Mouse (Mus musculus) hindbrain, postnatal 0 days (tissue): ENCODE measurements around the gene Adam23. TPM values are rescaled to one million over a fixed set of nuclear protein-coding genes. Genes with fewer than 3 reads are reported as not detected.

ENCODE experiments used
- ATAC-seq: fragments of 200-750 bp; cut with Nextera tagmentation; 2 replicates; pipeline ENCODE4 v1.8.0; 2017; ENCODE audit warnings: mild to moderate bottlenecking, moderate TSS enrichment, moderate library complexity
- DNase-seq: peaks from one replicate; pipeline ENCODE4 v3.0.0-alpha.2; 2015; ENCODE audit warnings: low spot score
- H3K27ac ChIP-seq: fragments of 300-500 bp; sonication (generic); 2 replicates; pipeline ENCODE4 v1.5.1; 2014; ENCODE audit warnings: mild to moderate bottlenecking
- H3K27me3 ChIP-seq: fragments of 300-500 bp; sonication (generic); 2 replicates; pipeline ENCODE4 v1.6.1; 2014; ENCODE audit warnings: low read length, mixed read lengths; ENCODE audit not compliant: insufficient read depth
- H3K36me3 ChIP-seq: fragments of 300-500 bp; sonication (generic); 2 replicates; pipeline ENCODE4 v1.6.1; 2014; ENCODE audit warnings: low read length, mixed read lengths; ENCODE audit not compliant: insufficient read depth
- H3K4me1 ChIP-seq: fragments of 300-500 bp; sonication (generic); 2 replicates; pipeline ENCODE4 v1.6.1; 2014; ENCODE audit warnings: antibody characterized with exemption, low read length, mixed read lengths; ENCODE audit not compliant: insufficient read depth
- H3K4me2 ChIP-seq: fragments of 300-500 bp; sonication (generic); 2 replicates; pipeline ENCODE4 v1.6.1; 2014; ENCODE audit warnings: low read depth, mild to moderate bottlenecking, low read length, moderate library complexity, mixed read lengths
- H3K4me3 ChIP-seq: fragments of 300-500 bp; sonication (generic); 2 replicates; pipeline ENCODE4 v1.5.1; 2014; ENCODE audit warnings: low read length
- H3K9ac ChIP-seq: fragments of 300-500 bp; sonication (generic); replicated peaks from 2 replicates; pipeline ENCODE4 v1.6.1; 2014; ENCODE audit warnings: mild to moderate bottlenecking, low read length, moderate library complexity, mixed read lengths
- H3K9me3 ChIP-seq: fragments of 300-500 bp; sonication (generic); 2 replicates; pipeline ENCODE4 v1.6.1; 2016; ENCODE audit warnings: low read length, mixed read lengths
- CTCF ChIP-seq: IDR thresholded peaks from 2 replicates; pipeline ENCODE4 v1.5.1; 2016; ENCODE audit warnings: antibody characterized with exemption, control low read depth, low read depth
- WGBS: fragments of 180-500 bp; shearing (Covaris S2); extraction: QIAGEN DNeasy Blood & Tissue Kit; methylation state at CpG from one replicate; pipeline ENCODE4 v1.1.7; 2014; 5-methylcytosine and 5-hydroxymethylcytosine counted together
- polyA plus RNA-seq: library from polyadenylated mRNA; unstranded; fragments of >200 nt; fragmentation: Nextera tagmentation; extraction: Ambion mirVana; gene quantifications from 2 replicates; pipeline ENCODE4 v1.2.1, GENCODE M21; 2015
- total RNA-seq: library from RNA; depleted of rRNA; stranded (reverse); fragments of >200 nt; gene quantifications from 2 replicates; pipeline ENCODE4 v1.2.3, GENCODE M21; 2014

Adam23 gene
- total and polyA plus RNA-seq, 2 experiments from 2014 or later = 19.9 to 62.1 TPM

- Histone ChIP-seq H3K36me3 (no peaks in the 10 kb centered on the region), H3K9me3 (no peaks in the 10 kb centered on the region), H3K27ac (no peak overlapping the region), H3K9ac (no peak overlapping the region), H3K4me3 (no peak overlapping the region), H3K4me1 (no peaks in the 10 kb centered on the region), H3K4me2 (no peak overlapping the region), H3K27me3 (no peaks in the 10 kb centered on the region)
- ATAC-seq (0 out of 2 replicates have a peak, but pooled peaks have one; percentile 72), DNase-seq (peak; percentile 72)
- TF ChIP-seq CTCF = peak; percentile 15; the same call in 1 of the 2 replicates
- 37% methylated on average over 7 of the region's 7 CpGs for WGBS
Measured at GRCm38 (mm10) chr1:63572229-63572628, 126.5 kb downstream of the Adam23 start.

- no peak overlapping the region for H3K9ac ChIP-seq
- no peak overlapping the region for H3K4me3 ChIP-seq
- DNase-seq (peak; percentile 83), ATAC-seq (peak; percentile 86)
- no peak for TF ChIP-seq CTCF
- no peaks in the 10 kb centered on the region for H3K27me3 ChIP-seq
- no peaks in the 10 kb centered on the region for H3K4me1 ChIP-seq
- no peak overlapping the region for H3K27ac ChIP-seq
- no peak overlapping the region for H3K4me2 ChIP-seq
- H3K36me3 ChIP-seq = no peaks in the 10 kb centered on the region
- 13% methylated on average over 6 of the region's 6 CpGs for WGBS
- no peaks in the 10 kb centered on the region for H3K9me3 ChIP-seq
Measured at GRCm38 (mm10) chr1:63573432-63573831, 127.7 kb downstream of the Adam23 start.

- DNase-seq (no peak), ATAC-seq (peak; percentile 50; the same call in 1 of the 2 replicates)
- Histone ChIP-seq H3K27me3 (no peaks in the 10 kb centered on the region), H3K4me3 (no peak overlapping the region), H3K4me2 (no peak overlapping the region), H3K4me1 (no peaks in the 10 kb centered on the region), H3K27ac (peak overlapping the region; percentile 20; the same call in 1 of the 2 replicates), H3K36me3 (no peaks in the 10 kb centered on the region), H3K9ac (no peak overlapping the region), H3K9me3 (no peaks in the 10 kb centered on the region)
- TF ChIP-seq CTCF = no peak
- WGBS = 46% methylated on average over 12 of the region's 12 CpGs
Measured at GRCm38 (mm10) chr1:63573864-63574611, 128.3 kb downstream of the Adam23 start.

- no peak overlapping the region for H3K9ac ChIP-seq
- H3K9me3 ChIP-seq = no peaks in the 10 kb centered on the region
- no peaks in the 10 kb centered on the region for H3K36me3 ChIP-seq
- ATAC-seq (no peak), DNase-seq (no peak)
- no peak for TF ChIP-seq CTCF
- H3K27ac ChIP-seq = no peak overlapping the region
- H3K4me2 ChIP-seq = no peak overlapping the region
- no peaks in the 10 kb centered on the region for H3K27me3 ChIP-seq
- no peaks in the 10 kb centered on the region for H3K4me1 ChIP-seq
- WGBS = 59% methylated on average over 5 of the region's 5 CpGs
- H3K4me3 ChIP-seq = no peak overlapping the region
Measured at GRCm38 (mm10) chr1:63576803-63577202, 131.1 kb downstream of the Adam23 start.

- DNase-seq = peak; percentile 17
- Histone ChIP-seq H3K27me3 (no peaks in the 10 kb centered on the region), H3K9ac (no peak overlapping the region), H3K4me3 (no peak overlapping the region), H3K9me3 (no peaks in the 10 kb centered on the region), H3K4me1 (no peaks in the 10 kb centered on the region), H3K4me2 (no peak overlapping the region), H3K27ac (no peak overlapping the region), H3K36me3 (no peaks in the 10 kb centered on the region)
- no peak for ATAC-seq
- no peak for TF ChIP-seq CTCF
- 69% methylated on average over 8 of the region's 8 CpGs for WGBS
Measured at GRCm38 (mm10) chr1:63579153-63579552, 133.5 kb downstream of the Adam23 start.

- TF ChIP-seq CTCF = no peak
- Histone ChIP-seq H3K9ac (no peak overlapping the region), H3K27ac (no peak overlapping the region), H3K4me2 (no peak overlapping the region), H3K36me3 (no peaks in the 10 kb centered on the region), H3K4me1 (no peaks in the 10 kb centered on the region), H3K4me3 (no peak overlapping the region), H3K9me3 (no peaks in the 10 kb centered on the region), H3K27me3 (no peaks in the 10 kb centered on the region)
- WGBS = 51% methylated on average over 7 of the region's 7 CpGs
- peak; percentile 43; the same call in 1 of the 2 replicates for ATAC-seq
- DNase-seq = peak; percentile 30
Measured at GRCm38 (mm10) chr1:63586869-63587268, 141.2 kb downstream of the Adam23 start.

GRCm38 (mm10) chr1:63603870-63604500 is 158.3 kb downstream of the Adam23 start:
- WGBS = 40% methylated on average over 3 of the region's 3 CpGs
- no peak for DNase-seq
- no peak for ATAC-seq

More at GRCm38 (mm10) chr1:63603870-63604500, 158.3 kb downstream of the Adam23 start:
- no peaks in the 10 kb centered on the region for H3K36me3 ChIP-seq
- H3K4me1 ChIP-seq = no peaks in the 10 kb centered on the region
- no peak overlapping the region for H3K4me3 ChIP-seq
- no peaks in the 10 kb centered on the region for H3K27me3 ChIP-seq
- TF ChIP-seq CTCF = no peak
- no peak overlapping the region for H3K9ac ChIP-seq
- H3K27ac ChIP-seq = no peak overlapping the region
- H3K9me3 ChIP-seq = no peaks in the 10 kb centered on the region
- H3K4me2 ChIP-seq = no peak overlapping the region
